Mouse (Mus musculus): Measurements from ENCODE around the gene Gm11492.

DNA sequence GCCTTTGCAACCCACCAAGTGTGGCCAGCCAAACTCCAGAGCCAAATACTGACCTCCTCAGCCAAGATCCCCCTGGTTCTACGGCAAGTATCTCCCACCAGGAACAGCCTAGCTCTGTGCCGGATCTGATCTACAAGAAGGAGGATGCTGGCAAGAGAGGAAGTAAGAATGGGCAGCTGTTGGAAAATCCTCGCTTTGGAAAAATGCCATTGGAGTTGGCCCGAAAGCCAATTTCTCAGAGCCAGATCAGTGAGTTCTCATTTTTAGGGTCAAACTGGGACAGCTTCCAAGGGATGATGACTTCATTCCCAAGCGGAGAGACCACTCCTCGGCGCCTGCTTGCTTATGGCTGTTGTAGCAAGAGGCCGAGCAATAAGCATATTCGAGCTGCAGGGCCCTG, 45.1 kb downstream of the Gm11492 start:
- TF ChIP-seq HCFC1 (IDR thresholded peaks at IDR 0.05; ENCODE audit: borderline replicate concordance, insufficient read depth, low read length) (no peak), ZC3H11A (IDR thresholded peaks at IDR 0.05; ENCODE audit: borderline replicate concordance, low read depth, low read length) (no peak), CHD2 (IDR thresholded peaks at IDR 0.05; ENCODE audit: low read depth, low read length) (no peak)
